In the genomic region with DNA sequence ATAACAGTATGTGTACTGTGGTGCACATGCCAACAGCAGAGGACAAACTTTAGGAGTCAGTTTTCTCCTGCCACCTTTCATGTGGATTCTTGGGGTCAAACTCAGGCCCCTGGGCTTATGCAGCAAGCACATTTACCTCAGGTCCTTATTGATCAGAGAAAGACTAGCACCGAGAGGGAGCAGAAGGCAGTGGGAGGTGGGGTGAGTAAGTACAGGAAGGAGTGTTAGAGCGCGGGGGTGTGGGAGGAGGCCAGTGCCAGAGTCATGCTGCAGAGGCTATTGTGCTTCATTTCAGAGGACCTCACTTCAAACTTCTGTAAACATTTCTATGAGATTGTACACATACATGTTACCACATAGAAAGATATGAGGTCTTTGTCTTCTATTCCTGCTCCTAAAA, we compare ENCODE assay signal across 21 mouse cellular contexts.
"Had no signal": no experiment of that assay in that cellular context is flagged by ENCODE, and none has a peak within 500 bp of the region (broad histone marks: within the 10 kb centered on the region; RNA-seq: fewer than 3 reads in every experiment).

No protein-coding gene starts in this region.

- H3K4me1 ChIP-seq: limb, embryonic 15.5 days; midbrain, embryonic 12.5 days; midbrain, embryonic 15.5 days; neural tube, embryonic 12.5 days; neural tube, embryonic 15.5 days had no signal

- H3K9me3 ChIP-seq: limb, embryonic 12.5 days; limb, embryonic 15.5 days; liver, embryonic 15.5 days; midbrain, embryonic 12.5 days; midbrain, embryonic 15.5 days; neural tube, embryonic 12.5 days; neural tube, embryonic 15.5 days had no signal

- H3K4me3 ChIP-seq: left cerebral cortex, adult 2 months; limb, embryonic 12.5 days; limb, embryonic 15.5 days; liver, embryonic 15.5 days; midbrain, embryonic 12.5 days; midbrain, embryonic 15.5 days; neural tube, embryonic 12.5 days; neural tube, embryonic 15.5 days had no signal

- H3K4me2 ChIP-seq: limb, embryonic 12.5 days; limb, embryonic 15.5 days; liver, embryonic 11.5 days; liver, embryonic 15.5 days; midbrain, embryonic 12.5 days; midbrain, embryonic 15.5 days; neural tube, embryonic 12.5 days; neural tube, embryonic 15.5 days had no signal

- ATAC-seq: inflammation-experienced regulatory T-cells, adult 6 months; intestine, embryonic 16.5 days; midbrain, embryonic 15.5 days had no signal

- H3K27ac ChIP-seq: left cerebral cortex, adult 2 months; limb, embryonic 12.5 days; limb, embryonic 15.5 days; liver, embryonic 15.5 days; midbrain, embryonic 12.5 days; midbrain, embryonic 15.5 days; neural tube, embryonic 12.5 days; neural tube, embryonic 15.5 days had no signal

- DNase-seq: kidney, adult 18-20 months; kidney, adult 9 months; kidney, postnatal 14 days; kidney, postnatal 4 days; left cerebral cortex, postnatal 4 days; lung, adult 2 months; lung, postnatal 14 days; lung, postnatal 4 days; thymus, adult 18-20 months; thymus, postnatal 36 days had no signal

- H3K27me3 ChIP-seq: limb, embryonic 12.5 days; limb, embryonic 15.5 days; liver, embryonic 15.5 days; midbrain, embryonic 12.5 days; midbrain, embryonic 15.5 days; neural tube, embryonic 12.5 days; neural tube, embryonic 15.5 days had no signal

- H3K9ac ChIP-seq: limb, embryonic 12.5 days; limb, embryonic 15.5 days; liver, embryonic 15.5 days; midbrain, embryonic 12.5 days; midbrain, embryonic 15.5 days; neural tube, embryonic 12.5 days; neural tube, embryonic 15.5 days had no signal
